Mouse (Mus musculus) spleen, postnatal 36 days (tissue): ENCODE measurements around the gene Cct8l1.
A peak's percentile ranks its signal among the peaks of the same experiment; 100 is the strongest.

Source experiments
- DNase-seq, 2 experiments: peaks; one replicate each; pipeline ENCODE4 v3.0.0; 2022; ENCODE audit warnings: low spot score in 2 of 2, mixed read lengths in 1 of 2

Cct8l1 gene

DNA sequence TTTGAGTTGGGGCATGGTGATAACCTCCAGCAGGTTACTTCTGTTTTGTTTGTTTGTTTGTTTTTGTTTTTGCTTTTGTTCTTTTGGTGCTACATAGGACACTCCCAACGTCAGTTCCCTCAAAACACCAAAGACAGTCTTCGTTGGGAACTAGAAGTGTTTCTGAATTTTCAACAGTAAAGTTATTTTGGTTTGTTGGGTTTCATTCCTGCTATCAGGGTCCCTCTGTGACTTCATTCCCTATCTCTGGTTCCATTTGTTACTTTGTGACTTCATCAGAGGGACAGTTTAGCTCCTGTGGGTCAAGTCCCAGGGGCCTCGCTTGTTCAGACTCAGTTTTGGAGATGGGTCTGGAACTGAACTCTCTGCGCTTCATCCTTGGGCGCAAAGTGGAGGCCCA is at the start of gene Cct8l1:
Gene Cct8l1, plus strand, starts transcription at position 301 of the 400 bp plus-strand sequence.
- no peak for DNase-seq

DNA sequence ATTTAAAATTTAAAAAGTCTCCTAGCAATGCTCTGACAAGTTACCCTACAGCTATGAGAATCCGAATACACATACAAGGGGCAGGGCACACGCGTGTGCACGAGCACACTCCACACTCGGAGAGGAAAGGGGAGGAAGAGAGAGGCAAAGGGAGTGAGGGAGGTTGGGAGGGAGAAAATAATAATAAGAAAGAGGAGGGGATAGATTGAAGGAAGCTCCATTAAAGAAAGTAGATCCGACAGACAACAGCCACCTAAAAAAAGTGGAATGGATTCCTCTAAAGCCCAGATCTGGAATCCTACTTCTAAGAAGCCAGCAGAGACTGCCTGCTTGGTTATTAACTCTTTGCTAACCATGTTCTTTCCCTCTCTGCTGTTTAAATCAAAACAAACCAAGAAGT is 43.8 kb upstream of the Cct8l1 start:
- no peak for DNase-seq

DNA sequence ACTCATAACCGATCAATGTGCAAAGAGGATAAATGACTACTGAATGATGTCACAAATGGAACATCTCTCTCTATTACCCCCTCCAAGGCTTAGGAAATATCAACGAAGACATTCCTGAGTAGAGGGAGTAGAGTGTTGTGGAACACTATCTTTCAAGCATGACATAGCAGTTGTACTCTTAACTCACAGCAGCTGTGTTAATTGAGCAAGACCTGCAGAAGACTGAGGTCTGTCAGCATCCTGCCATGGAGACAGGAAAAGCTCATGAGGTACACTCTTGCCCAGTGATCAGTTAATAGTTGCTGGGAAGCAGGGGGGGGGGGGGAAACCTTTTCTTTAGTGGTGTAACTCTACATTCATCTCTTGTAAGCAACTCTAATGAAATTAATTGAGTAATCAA is 40.1 kb upstream of the Cct8l1 start:
- no peak for DNase-seq

DNA sequence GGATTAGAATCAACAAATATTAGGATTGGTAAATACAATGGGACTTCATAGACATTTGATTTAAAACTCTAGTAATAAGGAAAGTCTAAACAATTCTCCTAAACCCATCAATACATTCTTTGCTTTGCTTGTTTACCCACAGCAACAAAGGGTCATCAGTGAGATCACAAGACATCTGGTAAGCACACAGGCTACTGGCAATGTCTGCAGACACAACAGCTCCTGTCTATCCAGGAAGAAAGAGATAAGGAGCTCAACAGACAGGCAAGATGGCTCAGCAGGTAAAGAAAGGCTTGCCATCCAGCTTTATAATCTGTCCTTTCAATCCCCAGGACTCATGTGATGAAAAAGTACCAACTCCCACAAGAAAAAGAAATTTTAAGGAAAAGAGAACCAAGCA is 37.0 kb upstream of the Cct8l1 start:
- no peak for DNase-seq

DNA sequence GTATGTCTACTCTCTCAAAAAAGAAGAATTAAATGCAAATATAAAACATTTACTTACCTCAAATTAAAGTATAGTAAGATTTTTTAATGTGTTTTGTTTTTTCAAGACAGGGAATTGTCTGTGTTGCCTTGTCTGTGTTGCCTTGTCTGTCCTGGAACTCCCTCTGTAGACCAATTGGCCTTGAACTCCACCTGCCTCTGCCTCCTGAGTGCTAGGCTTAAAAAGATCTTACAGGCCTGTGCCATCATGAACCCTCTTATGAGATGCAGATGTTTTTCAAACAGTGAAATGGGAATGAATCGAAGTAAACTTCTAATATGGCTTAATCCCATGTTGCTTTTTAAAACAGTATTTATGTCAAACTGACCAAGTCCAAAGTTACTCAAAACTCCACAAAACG is 19.2 kb upstream of the Cct8l1 start:
- no peak for DNase-seq

DNA sequence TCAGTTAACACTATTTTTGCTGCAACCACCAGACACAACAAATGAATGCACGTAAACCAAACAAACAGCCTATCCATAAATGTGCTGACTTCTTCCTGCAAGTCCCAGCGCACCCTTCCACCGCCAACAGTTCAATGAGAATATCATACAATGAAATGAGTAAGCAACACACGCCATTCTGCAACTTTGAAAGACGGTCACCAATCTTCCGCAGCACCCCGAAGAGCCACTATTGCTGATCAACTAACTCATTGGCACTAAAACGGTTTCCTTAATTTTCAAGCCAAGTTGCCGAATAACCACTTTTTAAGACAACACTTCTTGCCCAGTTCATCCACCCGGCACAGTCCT is 18.5 kb upstream of the Cct8l1 start:
- DNase-seq = peak in 1 of 2 experiments; percentile 9

DNA sequence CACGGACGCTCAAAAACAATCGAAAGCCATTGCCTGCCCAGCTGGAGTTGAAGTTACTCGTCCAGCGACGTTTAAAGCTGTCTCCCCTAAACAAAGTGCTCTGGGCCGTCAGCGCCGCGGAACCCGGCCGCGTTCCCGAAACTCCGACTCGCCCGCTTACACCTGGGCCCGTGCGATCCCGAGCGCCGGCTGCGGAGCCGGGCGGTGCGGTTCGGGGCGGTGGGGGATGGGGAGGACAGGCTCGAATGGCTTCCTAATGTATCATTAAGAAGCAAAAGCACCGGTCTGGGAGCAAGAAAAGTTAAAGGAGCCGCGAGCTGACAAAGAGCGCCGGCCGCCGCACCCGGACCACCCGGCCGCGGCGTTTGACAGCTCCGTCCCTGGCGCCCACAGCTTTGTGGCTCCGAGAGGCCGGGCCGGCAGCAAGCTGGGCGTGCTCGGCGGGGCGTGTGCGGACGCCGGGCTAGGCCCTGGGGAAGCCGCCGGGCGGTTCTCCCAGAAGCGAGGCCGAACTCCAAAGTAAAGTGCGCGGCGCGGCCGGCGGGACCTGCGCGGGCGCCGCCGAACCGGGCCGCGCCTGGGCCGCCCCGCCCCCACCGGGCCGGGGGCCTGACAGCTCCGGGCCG is 18.0 kb upstream of the Cct8l1 start:
- DNase-seq = peak; percentile 35 to 43

DNA sequence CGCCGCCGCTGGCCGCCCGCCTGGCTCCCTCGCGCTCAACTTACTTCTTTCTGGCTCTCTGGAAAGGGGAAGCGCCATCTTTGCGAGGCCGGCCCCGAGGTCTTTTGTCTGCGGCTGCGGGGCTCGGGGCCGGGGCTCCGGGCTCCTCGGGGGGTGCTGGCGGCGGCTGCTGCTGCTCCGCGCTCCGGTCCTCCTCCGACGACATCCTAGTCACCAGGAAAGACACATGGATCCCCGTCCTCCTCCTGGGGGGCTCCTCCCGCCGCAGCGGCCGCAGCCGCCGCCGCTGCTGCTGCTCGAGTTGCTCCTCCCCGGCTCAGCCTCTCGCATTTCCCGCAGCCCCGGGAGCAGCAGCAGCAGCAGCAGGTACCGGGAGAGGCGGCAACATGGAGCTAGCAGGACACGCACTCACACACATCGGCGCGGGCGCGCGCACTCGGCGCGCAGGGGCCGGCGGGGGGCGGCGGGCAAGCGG is 17.5 kb upstream of the Cct8l1 start, which contains the start of gene Kmt2c:
Gene Kmt2c, minus strand, starts transcription at position 438 of the 475 bp plus-strand sequence.
- DNase-seq = peak in 1 of 2 experiments; percentile 75

DNA sequence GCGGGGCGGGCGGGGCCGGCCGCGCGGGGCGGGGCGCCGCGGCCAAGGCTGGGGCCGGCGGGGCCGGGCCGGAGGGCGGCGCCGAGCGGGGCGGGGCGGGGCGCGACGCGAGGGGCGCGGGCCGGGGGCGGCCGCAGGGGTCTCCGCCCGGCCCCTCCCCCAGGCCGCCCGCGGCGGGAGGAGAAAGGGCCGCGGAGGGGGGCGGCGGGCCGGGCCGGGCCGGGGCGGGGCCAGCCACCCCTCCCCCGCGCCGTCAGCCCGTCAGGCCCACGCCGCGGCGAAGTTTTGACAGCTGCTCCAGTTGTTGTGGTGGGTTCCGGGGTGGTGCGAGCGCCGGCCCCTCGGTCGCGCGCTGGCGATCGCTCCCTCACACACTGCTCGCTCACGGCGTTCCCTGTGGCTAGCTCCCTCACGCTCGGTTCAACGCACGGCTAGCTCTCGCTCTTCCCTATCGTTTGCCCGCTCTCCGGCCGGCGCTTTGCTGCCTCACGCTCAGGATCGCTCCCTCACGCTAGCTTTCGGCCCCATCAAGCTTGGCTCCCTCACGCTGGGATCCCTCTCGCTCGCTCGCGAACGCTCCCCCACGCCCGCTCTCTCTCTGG is 16.9 kb upstream of the Cct8l1 start:
- DNase-seq = peak; percentile 78 to 79

DNA sequence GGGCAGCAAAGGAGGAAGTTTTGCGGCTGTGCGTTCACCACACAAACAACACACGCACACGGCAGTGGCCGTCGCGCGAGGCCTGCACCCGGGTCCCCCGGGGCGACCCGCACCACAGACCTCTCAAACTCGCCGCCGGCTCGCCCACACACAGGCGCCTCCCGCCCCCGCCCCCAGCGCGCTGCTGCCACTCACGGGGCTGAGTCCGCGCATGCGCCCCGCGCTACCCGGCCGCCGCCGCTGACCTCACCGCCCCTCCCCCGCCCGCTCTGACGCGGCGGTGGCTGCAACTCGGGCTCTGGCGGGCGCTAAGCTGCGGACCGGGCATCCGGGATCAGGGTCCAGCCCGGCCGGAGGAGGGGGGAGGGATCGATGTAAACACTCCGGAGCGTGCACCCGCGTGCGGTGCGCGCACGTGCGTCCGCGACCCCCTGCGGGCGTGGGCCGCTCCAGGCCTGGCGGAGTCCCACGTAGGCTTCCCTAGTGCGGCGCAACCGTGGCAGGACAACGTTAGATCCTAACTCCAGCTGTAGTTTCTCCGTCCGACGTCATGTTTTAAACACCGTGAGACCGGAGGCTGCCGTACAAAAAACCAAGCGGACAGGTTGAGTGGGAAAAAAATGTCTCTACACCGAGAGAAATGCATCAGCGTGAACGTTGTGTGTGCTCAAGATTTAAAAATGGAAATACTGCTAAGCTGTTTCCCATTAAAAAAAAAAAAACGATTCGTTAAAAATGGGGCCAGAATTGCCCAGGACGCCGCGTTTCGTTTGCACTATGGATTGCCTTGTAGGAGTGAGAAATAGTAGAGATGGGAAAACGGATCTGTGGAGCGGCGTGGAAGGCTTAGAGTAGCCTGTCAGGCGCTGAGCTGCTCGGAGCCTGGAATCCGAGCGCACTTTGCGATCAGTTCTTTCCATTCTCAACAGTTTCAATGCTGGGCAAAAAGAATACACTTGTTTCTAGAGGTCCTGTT is 16.2 kb upstream of the Cct8l1 start:
- DNase-seq = peak; percentile 94 to 95

DNA sequence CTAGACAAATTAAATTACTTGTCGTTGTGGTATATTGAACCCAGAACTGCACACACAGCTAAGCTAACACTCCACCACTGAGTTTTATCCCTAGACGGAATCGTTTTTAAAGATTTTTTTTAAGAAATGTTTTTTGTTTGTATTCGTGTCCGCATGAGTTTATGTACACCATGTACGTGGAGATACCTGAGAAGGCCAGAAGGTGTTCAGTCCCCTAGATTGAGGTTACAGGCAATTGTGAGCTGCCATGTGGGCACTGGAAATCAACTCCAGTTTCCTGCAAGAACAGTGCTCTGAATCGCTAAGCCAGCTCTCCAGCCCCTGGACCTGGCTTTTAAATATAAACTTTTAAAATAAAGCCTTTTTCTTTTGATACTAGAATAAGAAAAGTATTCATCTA is 15.2 kb upstream of the Cct8l1 start:
- DNase-seq = no peak

DNA sequence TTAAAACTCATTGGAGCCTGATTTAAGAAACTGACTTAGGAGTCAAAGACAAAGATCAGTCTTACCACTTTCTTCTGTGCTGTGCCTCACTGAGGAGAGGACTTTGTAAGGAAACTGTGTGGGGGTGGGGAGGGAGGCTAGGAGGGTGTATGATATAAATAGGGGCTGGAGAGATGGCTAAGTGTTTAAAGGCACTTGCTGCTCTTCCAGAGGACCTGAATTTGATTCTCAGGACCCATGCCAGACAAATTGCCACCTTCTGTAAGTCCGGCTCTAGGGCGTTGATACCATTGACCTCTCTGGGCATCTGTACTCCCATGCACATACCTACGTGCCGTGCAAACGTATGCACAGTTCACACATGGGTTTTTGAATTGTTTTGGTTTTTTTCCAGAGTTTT is 9.8 kb upstream of the Cct8l1 start:
- DNase-seq = no peak

DNA sequence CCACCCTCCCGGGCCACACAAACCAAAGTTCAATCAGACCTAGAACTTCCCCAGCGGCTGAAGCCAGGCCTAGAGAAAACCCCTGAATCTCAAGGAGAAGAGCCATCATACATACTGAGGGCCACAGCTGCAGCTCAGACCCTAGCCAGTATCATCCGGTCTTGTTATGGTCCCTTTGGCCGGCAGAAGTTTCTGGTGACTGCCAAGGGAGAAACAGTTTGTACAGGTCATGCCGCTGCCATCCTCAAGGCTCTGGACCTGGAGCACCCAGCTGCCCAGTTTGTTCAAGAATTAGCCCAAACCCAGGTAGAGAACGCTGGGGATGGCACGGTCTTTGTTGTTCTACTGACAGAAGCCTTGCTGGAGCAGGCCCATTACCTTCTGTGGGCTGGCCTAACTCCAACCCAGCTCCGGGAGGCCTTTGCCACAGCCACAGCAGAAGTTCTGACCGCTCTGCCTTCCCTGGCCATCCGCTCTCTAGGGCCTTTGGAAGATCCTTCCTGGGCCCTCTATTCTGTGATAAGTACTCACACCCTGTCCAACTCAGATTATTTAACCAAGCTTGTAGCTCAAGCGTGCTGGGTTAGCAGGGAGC is 531 bp downstream of the Cct8l1 start:
- DNase-seq = no peak

DNA sequence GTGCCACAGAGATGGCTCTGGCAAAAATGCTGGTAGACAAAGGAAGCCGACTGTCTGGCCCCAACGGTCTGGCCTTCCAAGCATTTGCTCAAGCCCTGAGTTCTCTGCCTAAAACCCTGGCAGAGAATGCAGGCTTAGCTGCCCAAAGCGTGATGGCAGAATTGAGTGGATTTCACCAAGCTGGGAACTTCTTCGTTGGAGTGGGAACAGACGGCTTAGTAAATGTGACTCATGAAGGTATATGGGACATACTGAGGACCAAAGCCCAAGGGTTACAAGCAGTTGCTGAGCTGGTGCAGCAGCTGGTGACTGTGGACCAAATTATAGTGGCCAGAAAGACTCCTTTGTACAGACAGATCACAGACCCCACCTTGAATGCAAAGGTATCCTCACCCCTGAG is 1.7 kb downstream of the Cct8l1 start:
- DNase-seq = no peak

DNA sequence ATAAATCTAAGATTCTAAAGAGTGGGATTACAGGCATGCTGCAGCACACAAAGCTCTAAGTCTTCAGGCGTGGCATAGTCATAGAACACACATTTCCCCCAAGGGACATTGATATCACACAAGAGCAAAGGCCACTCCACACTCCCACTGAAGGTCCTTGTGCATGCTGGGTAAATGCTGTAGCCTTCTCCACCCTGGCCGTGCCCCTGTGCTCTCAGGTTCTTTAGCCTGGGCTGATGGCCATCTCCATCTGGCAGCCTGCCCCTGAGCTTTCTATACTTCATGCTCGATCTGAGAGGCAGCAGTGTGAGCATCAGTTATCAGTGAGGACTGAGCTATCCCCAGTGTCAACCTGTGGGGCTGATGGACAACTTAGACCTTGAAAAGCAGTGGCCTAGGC is 4.0 kb downstream of the Cct8l1 start:
- DNase-seq = no peak

DNA sequence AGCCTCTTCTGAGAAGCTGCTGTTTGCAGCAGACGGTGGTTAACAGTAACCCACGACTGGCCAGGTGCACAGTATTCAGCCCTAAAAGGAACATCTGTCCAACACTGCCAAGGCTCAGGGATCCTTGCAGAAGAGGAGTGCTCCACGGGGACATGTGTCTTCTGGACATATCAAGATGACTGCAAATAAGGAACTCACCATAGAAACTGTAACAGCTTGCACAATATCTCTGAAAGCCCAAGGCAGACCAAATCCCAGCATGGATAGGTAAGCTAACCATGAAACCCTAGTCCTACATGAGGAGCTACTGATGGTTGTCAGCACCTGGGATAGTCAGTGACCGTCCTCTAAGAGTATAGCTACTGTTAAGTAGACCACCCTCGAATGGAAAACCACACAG is 5.6 kb downstream of the Cct8l1 start:
- no peak for DNase-seq

DNA sequence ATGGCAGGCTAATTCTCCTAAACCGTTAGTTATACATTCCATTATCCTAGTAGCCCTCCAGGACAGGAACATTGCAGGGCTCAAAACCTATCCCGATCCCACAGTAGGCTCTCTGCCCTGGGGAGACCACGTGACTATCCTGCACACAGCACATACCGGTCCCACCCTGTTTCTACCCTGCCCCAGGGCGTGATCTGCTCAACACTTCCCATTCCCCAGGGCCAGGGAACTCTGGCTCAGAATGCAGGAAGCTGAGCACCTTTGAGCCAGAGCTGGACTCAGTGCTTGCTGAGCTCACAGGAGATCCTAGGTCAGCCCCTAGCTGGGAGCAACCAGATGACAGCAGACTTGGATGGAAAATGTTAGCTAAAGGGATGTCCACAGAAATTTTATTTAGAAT is 10.2 kb downstream of the Cct8l1 start:
- no peak for DNase-seq

DNA sequence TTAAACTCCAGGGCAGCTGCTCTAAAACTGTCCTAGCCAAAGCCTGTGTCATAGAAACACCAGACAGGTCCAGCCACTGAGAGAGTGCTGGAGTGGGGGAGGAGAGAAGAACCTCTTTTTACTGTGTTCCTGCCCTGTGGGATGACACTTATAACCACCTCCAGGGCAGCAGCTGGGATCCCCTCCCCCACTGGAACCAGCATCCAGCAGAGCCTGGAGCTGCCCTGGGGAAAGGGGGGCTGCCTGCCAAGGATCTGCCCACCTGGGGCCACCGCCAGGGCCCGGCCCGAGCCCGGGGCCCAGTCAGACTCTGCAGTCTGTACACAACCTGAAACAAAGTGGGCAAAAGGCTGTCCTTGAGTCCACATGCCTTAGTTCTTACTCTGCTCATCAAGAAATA is 11.1 kb downstream of the Cct8l1 start:
- DNase-seq = no peak

DNA sequence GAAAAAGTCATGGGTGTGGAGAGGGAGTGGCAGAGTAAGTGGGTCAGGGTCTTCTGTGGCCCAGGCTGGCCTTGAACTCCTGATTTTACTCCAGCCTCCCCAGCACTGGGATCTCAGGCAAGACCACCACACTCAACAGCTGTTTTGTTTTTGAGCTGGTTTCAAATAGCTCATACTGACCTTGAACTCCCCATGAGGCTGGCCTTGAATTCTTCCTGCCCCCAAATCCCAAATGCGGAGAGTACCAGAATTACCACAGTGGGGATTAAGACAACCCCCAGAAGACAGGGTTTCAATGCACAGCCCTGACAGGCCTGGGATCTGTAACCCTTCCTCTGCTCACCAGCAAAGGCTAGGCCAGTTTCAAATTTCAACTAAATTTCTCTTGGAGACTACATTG is 12.1 kb downstream of the Cct8l1 start:
- no peak for DNase-seq

DNA sequence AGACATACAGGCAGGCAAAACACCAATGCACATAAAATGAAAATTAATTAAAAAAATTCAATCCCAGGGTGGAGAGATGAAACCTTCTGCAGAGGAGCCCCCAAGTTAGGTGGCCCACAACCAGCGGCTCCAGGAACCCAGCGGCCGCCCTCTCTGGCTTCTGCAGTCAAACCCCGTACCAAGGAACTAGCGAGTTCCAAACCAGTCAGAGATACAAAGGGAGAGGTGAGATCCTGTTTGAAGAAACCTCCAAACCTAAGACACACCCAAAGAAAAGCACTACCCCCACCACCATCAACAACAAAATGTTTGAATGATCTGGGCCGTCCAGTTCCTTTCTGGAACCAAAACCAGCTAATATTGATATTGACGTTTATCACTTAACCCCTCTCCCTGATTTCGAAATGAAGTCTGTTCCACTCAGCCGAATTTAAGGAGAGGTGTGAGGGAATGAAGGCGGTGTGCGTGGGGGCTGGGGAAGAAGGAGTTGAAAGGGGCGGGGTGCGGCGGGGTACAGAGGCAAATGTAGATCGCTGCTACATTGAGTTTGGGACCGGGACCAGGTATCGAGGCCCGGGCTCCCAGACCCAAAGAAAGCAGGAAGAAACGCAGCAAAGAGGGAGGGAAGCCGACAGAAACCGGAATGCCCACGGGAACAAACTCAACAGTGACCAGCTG is 13.1 kb downstream of the Cct8l1 start:
- DNase-seq = peak in 1 of 2 experiments; percentile 6
